Mouse (Mus musculus): ENCODE data around the gene Ipo11. TPM values are rescaled to one million over a fixed set of nuclear protein-coding genes. Genes with fewer than 3 reads are reported as not detected.

Gene Ipo11
- total and polyA plus RNA-seq, 3 experiments, result 37.2 to 40.2 TPM; not detected in 1

- no peaks in the 10 kb centered on the region for H3K9me3 ChIP-seq (replicated peaks; ENCODE audit: insufficient read depth, low read length)
- no peaks in the 10 kb centered on the region for H3K4me1 ChIP-seq (ENCODE audit: control insufficient read depth in 1 of 2, insufficient read depth in 2 of 2, low read length in 2 of 2)
- H3K79me2 ChIP-seq (ENCODE audit: control insufficient read depth, insufficient read depth, low read length, poor library complexity), result no peaks in the 10 kb centered on the region
- H3K9ac ChIP-seq (ENCODE audit: control insufficient read depth, low read depth, low read length, poor library complexity, severe bottlenecking), result no peak overlapping the region
- H3K27ac ChIP-seq (ENCODE audit: control insufficient read depth, low read depth, low read length), result no peak overlapping the region
- TF ChIP-seq GABPA (IDR thresholded peaks at IDR 0.05; ENCODE audit: low read depth, low read length), result no peak
- no peak for TF ChIP-seq RAD21 (IDR thresholded peaks at IDR 0.05; ENCODE audit: low read depth, low read length)
- TF ChIP-seq CHD1 (IDR thresholded peaks at IDR 0.05; ENCODE audit: low read depth, low read length), result no peak
- TF ChIP-seq MYB (IDR thresholded peaks at IDR 0.05; ENCODE audit: low read depth, low read length), result no peak
- TF ChIP-seq USF2 (IDR thresholded peaks at IDR 0.05; ENCODE audit: borderline replicate concordance in 1 of 2, insufficient read depth in 1 of 2, low read depth in 1 of 2, low read length in 2 of 2), result no peak
- no peak for TF ChIP-seq GATA1 (IDR thresholded peaks at IDR 0.05; ENCODE audit: low read depth, low read length)
- no peak for TF ChIP-seq NRF1 (IDR thresholded peaks at IDR 0.05; ENCODE audit: insufficient read depth, low read depth, low read length, poor library complexity, severe bottlenecking)
- TF ChIP-seq ZNF384 (IDR thresholded peaks at IDR 0.05; ENCODE audit: low read depth, low read length), result no peak
- no peak for TF ChIP-seq MAZ (IDR thresholded peaks at IDR 0.05; ENCODE audit: low read depth, low read length)
- TF ChIP-seq ZKSCAN1 (IDR thresholded peaks at IDR 0.05; ENCODE audit: low read depth, low read length), result no peak
- no peak for TF ChIP-seq SIN3A (IDR thresholded peaks at IDR 0.05; ENCODE audit: low read length)
- no peak for TF ChIP-seq TCF12 (IDR thresholded peaks at IDR 0.05; ENCODE audit: low read depth, low read length)
- no peak for TF ChIP-seq BHLHE40 (IDR thresholded peaks at IDR 0.05; ENCODE audit: borderline replicate concordance, low read depth, low read length)
- no peak for TF ChIP-seq ETS1 (IDR thresholded peaks at IDR 0.05; ENCODE audit: low read depth, low read length)
- no peak for TF ChIP-seq MXI1 (IDR thresholded peaks at IDR 0.05; ENCODE audit: low read depth, low read length)
- H3K36me3 ChIP-seq (ENCODE audit: control insufficient read depth in 1 of 2, insufficient read depth in 2 of 2, low read length in 2 of 2), result no peaks in the 10 kb centered on the region
- DNase-seq (ENCODE audit: low read depth, low spot score), result no peak
- H3K27me3 ChIP-seq (ENCODE audit: control insufficient read depth in 1 of 2, insufficient read depth in 2 of 2, low read length in 2 of 2), result no peaks in the 10 kb centered on the region
- H3K4me3 ChIP-seq (ENCODE audit: control insufficient read depth in 1 of 2, insufficient read depth in 1 of 2, low read depth in 2 of 2, low read length in 2 of 2), result no peak overlapping the region
Measured at GRCm38 (mm10) chr13:106754216-106754615, 182.5 kb downstream of the Ipo11 start.

GRCm38 (mm10) chr13:106751951-106752350 lies 184.8 kb downstream of the Ipo11 start:
- TF ChIP-seq BHLHE40 (IDR thresholded peaks at IDR 0.05; ENCODE audit: borderline replicate concordance, low read depth, low read length) (no peak), KAT2A (conservative IDR thresholded peaks at IDR 0.05; ENCODE audit: low read depth, low read length) (no peak), POLR2AphosphoS2 (IDR thresholded peaks at IDR 0.05; ENCODE audit: low read length) (no peak), JUND (IDR thresholded peaks at IDR 0.05; ENCODE audit: low read depth, low read length) (no peak), SIN3A (IDR thresholded peaks at IDR 0.05; ENCODE audit: low read length) (no peak), ETS1 (IDR thresholded peaks at IDR 0.05; ENCODE audit: low read depth, low read length) (no peak), USF2 (IDR thresholded peaks at IDR 0.05; ENCODE audit: borderline replicate concordance in 1 of 2, insufficient read depth in 1 of 2, low read depth in 1 of 2, low read length in 2 of 2) (no peak), POLR2AphosphoS5 (IDR thresholded peaks at IDR 0.05; ENCODE audit: borderline replicate concordance, low read depth, low read length) (no peak), ZMIZ1 (IDR thresholded peaks at IDR 0.05; ENCODE audit: low read depth, low read length) (no peak), CHD2 (IDR thresholded peaks at IDR 0.05; ENCODE audit: low read length) (no peak), USF1 (IDR thresholded peaks at IDR 0.05; ENCODE audit: low read depth, low read length) (no peak), MYB (IDR thresholded peaks at IDR 0.05; ENCODE audit: low read depth, low read length) (no peak), E2F4 (IDR thresholded peaks at IDR 0.05; ENCODE audit: borderline replicate concordance, low read depth, low read length) (no peak), TAL1 (IDR thresholded peaks at IDR 0.05; ENCODE audit: low read length) (no peak), MAFK (IDR thresholded peaks at IDR 0.05; ENCODE audit: borderline replicate concordance, low read depth, low read length) (no peak)
- H3K27ac ChIP-seq (ENCODE audit: control insufficient read depth, low read depth, low read length), result no peak overlapping the region
- H3K27me3 ChIP-seq (ENCODE audit: control insufficient read depth in 1 of 2, insufficient read depth in 2 of 2, low read length in 2 of 2), result no peaks in the 10 kb centered on the region

More at GRCm38 (mm10) chr13:106751951-106752350, 184.8 kb downstream of the Ipo11 start:
- H3K79me2 ChIP-seq (ENCODE audit: control insufficient read depth, insufficient read depth, low read length, poor library complexity), result no peaks in the 10 kb centered on the region
- H3K36me3 ChIP-seq (ENCODE audit: control insufficient read depth in 1 of 2, insufficient read depth in 2 of 2, low read length in 2 of 2), result no peaks in the 10 kb centered on the region
- H3K4me1 ChIP-seq (ENCODE audit: control insufficient read depth in 1 of 2, insufficient read depth in 2 of 2, low read length in 2 of 2), result no peaks in the 10 kb centered on the region
- H3K9ac ChIP-seq (ENCODE audit: control insufficient read depth, low read depth, low read length, poor library complexity, severe bottlenecking), result no peak overlapping the region
- H3K4me3 ChIP-seq (ENCODE audit: control insufficient read depth in 1 of 2, insufficient read depth in 1 of 2, low read depth in 2 of 2, low read length in 2 of 2), result no peak overlapping the region
- H3K9me3 ChIP-seq (replicated peaks; ENCODE audit: insufficient read depth, low read length), result no peaks in the 10 kb centered on the region
- DNase-seq (ENCODE audit: low read depth, low spot score), result no peak

All from MEL (cell line).